Mouse (Mus musculus): ENCODE data around the gene Oit3.
"Not testable (repeated sequence)": the region's sequence is repeated elsewhere in the genome, so short reads cannot be mapped to it uniquely, and the experiment has no call there.

The Oit3 gene

GRCm38 (mm10) chr10:59430701-59431218 is 10.8 kb downstream of the Oit3 start:
- peak; percentile 45 to 76 for DNase-seq (ENCODE audit: inconsistent age in 2 of 2, low spot score in 1 of 2)

DNA sequence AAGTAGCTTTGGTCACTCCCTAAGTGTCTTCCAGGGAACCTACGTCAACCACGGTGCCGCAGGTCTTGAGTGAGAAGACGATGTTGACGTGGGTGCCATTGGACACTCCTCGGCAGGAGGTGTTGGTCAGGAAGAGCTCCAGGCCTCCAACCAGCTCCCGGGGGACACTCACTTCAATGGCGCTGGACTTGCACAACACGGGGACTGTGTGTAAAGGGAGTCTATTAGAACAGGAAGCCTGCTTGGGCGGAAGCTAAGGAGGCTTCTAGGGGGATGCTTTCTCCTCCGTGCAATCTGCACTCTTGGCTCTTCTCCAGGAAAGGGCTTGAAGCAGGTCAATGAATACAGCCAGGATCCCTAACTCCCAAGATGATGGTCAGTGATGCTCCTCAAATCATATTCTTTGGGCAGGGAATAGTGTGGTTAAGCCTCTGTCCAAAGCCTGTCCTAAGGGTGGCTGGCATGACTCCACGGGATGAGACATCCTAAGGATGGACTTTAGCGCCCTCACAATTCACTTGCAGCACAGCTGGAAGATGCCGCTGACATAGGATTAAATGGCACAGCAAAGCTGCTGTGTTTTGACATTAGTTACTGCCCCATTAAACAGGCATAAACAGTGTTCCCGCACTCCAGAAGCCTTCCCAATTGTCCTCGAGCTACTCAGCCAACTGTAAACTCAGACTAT is 12.0 kb downstream of the Oit3 start:
- DNase-seq (ENCODE audit: inconsistent age in 2 of 2, low spot score in 1 of 2), result peak in 1 of 2 experiments; percentile 23

DNA sequence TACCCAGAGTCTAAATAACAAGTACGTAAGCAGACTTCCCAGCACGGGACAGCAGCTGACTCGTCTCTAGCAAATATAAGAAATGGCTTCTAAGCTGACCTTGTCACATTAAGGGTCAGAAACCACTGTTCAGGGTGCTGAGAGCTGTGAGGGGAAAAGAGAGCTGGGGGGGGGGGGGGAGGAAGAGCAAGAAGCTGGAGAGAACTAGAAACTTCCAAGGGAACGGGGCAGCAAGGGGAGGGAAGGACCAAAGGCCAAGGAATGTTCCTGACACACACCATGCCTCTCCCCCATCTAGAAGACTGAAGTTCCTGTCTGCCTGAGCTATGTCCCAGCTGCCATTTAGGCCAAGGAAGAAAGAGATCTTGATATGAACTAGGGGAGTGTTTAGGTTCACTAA is 15.2 kb downstream of the Oit3 start:
- no peak for DNase-seq (ENCODE audit: inconsistent age in 2 of 2, low spot score in 1 of 2)

DNA sequence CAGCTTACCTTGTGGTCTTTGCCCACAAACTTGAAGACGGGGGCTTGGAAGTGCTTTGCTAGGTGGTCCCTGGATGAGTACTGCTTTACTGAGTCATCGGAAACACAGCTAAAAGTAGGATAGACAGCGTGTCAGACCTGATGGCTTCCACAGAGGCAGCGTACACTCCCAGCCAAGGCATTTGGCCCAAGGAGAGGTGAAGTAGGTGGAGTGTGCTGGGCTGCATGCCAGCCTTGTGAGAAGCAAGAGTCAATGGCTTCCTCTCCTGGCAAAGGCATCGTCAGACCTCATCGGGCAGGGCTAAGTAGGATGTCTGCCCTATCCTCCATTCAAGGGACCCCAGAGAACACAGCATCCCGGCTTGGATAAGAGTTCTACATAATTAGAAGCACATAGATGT is 16.2 kb downstream of the Oit3 start:
- peak; percentile 40 to 72 for DNase-seq (ENCODE audit: inconsistent age in 2 of 2, low spot score in 1 of 2)

- no peak for DNase-seq (ENCODE audit: inconsistent age in 2 of 2, low spot score in 1 of 2)
Observed at GRCm38 (mm10) chr10:59424453-59424852, 17.1 kb downstream of the Oit3 start.

DNA sequence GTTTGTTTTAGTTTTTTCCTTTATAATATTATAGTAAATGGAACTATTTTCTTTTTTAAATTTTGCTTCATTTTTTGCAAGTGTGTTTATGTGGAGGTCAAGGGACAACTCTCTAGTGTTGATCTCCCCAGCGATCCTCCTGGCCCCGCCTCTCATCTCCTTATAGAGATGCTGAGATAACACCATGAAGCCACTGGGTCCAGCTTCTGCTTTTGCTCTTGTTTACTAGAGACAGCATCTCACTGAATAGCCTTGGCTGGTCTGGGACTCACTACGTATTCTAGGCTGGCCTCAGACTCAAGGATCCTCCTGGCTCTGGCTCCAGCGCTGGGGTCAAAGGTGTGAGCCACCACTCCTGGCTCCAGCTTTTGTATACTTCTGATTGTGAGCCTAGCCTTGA is 22.1 kb downstream of the Oit3 start:
- DNase-seq (ENCODE audit: inconsistent age in 2 of 2, low spot score in 1 of 2), result no peak

- DNase-seq (ENCODE audit: inconsistent age in 2 of 2, low spot score in 1 of 2), result no peak
Observed at GRCm38 (mm10) chr10:59416623-59417022, 25.0 kb downstream of the Oit3 start.

- DNase-seq (ENCODE audit: inconsistent age in 2 of 2, low spot score in 1 of 2), result no peak
Observed at GRCm38 (mm10) chr10:59413711-59414110, 27.9 kb downstream of the Oit3 start.

DNA sequence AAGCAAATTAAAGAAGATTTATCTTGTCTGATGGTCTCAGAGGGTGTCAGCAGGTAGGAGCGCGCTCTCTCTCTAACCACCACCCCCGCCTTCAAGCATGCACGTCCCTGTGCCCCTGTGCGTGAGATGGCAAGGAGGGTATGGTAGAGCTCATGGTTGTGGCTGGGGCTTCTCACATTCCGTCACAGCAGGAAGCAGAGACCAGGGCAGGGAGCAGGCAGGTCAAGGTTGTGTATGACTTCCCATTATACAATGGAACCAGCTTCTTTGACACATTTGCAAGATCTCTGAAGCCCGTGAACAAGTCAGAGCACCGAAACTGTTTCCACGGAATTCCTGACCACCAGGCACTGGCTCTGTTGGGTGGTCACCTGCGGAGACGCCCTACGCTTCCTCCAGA is 31.3 kb downstream of the Oit3 start:
- no peak for DNase-seq (ENCODE audit: inconsistent age in 2 of 2, low spot score in 1 of 2)

- no peak for DNase-seq (ENCODE audit: inconsistent age in 2 of 2, low spot score in 1 of 2)
Observed at GRCm38 (mm10) chr10:59408499-59408898, 33.1 kb downstream of the Oit3 start.

- no peak for DNase-seq (ENCODE audit: inconsistent age in 2 of 2, low spot score in 1 of 2)
Observed at GRCm38 (mm10) chr10:59403793-59404149, 37.8 kb downstream of the Oit3 start.

DNA sequence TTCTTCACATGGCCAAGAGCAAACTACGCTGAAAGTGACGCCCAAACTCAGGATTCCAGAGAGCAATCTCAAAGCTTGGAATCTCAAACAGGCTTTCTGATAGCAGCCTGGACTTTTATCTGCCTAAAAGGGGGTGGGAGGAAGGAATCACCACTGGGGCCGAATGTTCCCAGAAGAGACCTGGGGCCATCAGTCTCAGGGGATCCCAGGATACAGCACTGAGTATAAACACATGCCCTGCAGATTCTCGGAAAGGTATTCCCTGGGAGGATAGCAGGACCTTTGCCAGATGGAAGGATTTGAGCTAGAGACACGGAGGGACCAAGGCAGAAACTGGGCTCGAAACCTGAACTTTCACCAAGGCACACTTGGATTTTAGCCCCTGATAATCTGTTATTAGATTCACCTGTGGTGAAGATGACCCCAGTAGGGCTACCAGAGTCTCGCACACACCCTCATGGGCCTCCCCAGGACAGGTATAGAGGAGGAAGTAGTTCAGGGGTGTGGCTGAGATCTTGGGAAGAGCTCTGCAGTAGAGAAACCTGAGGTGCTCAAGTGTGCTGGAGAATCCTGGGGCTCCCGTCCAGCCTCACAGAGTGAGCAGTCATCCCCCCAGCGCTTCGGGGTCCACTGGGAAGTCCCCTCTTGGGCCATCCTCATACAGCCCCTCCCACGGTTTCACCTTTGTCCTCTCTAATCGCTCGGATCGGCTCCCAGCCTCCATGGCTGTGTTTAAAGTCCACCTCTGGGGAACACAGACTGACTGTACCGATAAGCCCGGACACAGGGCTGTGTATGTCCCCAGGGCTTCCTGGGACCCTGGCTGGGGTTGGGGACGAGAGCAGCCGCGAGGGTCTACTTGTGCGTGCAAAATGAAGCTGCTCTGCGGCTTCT is 38.4 kb downstream of the Oit3 start, which contains the start of gene Pla2g12b:
Pla2g12b (plus strand) TSS at position 762 of the 894 bp plus-strand sequence.
- no peak for DNase-seq (ENCODE audit: inconsistent age in 2 of 2, low spot score in 1 of 2)

DNA sequence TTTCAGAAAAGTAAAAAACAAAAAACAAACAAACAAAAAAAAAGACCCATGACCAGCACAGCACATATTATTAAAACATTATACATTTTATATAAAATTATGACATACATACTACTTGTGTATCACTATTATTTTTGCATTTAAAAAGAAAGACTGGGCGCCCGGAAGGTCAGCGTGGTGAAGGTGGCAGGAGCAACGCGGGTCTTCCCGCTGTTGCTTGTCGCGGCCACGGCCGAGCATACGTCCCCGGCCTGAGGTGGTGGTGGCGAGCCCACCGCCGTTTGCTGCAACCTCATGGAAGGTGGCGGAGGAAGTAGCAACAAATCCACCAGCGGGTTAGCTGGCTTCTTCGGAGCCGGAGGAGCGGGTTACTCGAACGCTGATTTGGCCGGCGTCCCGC is 46.1 kb downstream of the Oit3 start, which contains the start of gene Gm10273:
Gm10273 (plus strand) TSS at position 172 of the 400 bp plus-strand sequence.
- DNase-seq (ENCODE audit: inconsistent age in 2 of 2, low spot score in 1 of 2), result not testable (repeated sequence)

DNA sequence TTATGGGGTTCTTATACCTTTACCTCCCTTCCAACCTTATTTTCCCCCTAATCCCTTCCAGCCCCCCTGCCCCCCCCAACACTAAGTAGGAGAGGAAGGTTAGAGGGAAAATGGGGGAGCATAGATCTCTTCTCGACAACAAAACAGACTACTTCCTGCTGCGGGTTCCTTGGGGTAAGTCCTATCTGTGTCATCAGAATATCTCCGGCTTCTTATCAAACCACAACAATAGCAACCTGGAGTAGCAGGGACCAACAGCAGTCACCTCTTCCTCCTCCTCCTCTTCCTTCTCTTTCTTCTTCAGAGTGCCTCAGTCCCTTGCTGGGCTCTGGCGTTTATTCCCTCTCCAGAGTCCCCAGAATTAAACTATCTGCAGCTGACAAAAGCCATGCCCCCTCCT is 49.7 kb downstream of the Oit3 start:
- DNase-seq (ENCODE audit: inconsistent age in 2 of 2, low spot score in 1 of 2), result no peak

DNA sequence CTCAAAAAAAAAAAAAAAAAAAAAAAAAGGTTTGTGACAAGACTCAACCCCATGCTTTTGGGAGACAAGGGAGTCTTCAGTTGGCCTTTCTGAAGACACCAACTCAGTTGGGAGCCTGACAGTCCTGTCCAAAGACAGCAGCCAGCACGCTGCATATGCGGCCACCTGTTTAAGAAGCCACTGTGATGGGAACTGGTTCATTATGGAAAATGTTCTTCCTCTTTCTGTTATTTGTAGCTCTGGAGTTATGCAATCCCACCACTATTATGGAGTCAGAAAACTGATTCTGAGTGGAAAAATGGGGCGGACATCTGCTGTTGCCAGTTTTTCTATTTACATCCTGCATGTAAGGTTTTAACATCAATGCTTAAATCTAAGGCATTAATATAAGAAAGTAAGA is 51.9 kb downstream of the Oit3 start:
- DNase-seq (ENCODE audit: inconsistent age in 2 of 2, low spot score in 1 of 2), result no peak

DNA sequence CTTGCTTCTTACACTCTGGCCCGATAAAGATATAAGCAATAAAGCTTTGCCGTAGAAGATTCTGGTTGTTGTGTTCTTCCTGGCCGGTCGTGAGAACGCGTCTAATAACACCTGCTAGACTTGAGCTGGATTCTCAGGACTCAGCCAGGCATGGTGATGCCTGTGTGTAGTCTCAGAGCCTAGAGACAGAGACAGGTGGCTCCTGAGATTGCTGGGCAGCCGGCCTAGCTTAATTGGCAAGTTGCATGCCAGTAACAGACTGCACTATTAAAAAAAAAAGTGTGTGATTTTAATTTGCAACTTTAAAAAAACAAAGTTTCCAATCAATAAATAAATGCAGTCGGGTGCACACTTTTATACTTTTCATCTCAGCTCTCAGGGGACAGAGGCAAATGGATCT is 54.6 kb downstream of the Oit3 start:
- no peak for DNase-seq (ENCODE audit: inconsistent age in 2 of 2, low spot score in 1 of 2)

- not testable (repeated sequence) for DNase-seq (ENCODE audit: inconsistent age in 2 of 2, low spot score in 1 of 2)
Observed at GRCm38 (mm10) chr10:59381563-59381962, 60.0 kb downstream of the Oit3 start.

- no peak for DNase-seq (ENCODE audit: inconsistent age in 2 of 2, low spot score in 1 of 2)
Observed at GRCm38 (mm10) chr10:59380411-59380821, 61.2 kb downstream of the Oit3 start.

GRCm38 (mm10) chr10:59379927-59380326 is 61.7 kb downstream of the Oit3 start:
- DNase-seq (ENCODE audit: inconsistent age in 2 of 2, low spot score in 1 of 2), result no peak

- no peak for DNase-seq (ENCODE audit: inconsistent age in 2 of 2, low spot score in 1 of 2)
Observed at GRCm38 (mm10) chr10:59378728-59379127, 62.9 kb downstream of the Oit3 start.

- no peak for DNase-seq (ENCODE audit: inconsistent age in 2 of 2, low spot score in 1 of 2)
Observed at GRCm38 (mm10) chr10:59377906-59378305, 63.7 kb downstream of the Oit3 start.

All from adrenal gland, adult (tissue).